Mouse (Mus musculus): ENCODE results near the gene Il7r. TPM values are rescaled to one million over a fixed set of nuclear protein-coding genes. Genes with fewer than 3 reads are reported as not detected.
"Not testable (repeated sequence)": the region's sequence is repeated elsewhere in the genome, so short reads cannot be mapped to it uniquely, and the experiment has no call there.

Gene Il7r
- polyA plus RNA-seq (2016; fragmentation: Nextera tagmentation; extraction: Ambion mirVana): 0.10 TPM in 1 of 2 replicates, not detected in the other

DNA sequence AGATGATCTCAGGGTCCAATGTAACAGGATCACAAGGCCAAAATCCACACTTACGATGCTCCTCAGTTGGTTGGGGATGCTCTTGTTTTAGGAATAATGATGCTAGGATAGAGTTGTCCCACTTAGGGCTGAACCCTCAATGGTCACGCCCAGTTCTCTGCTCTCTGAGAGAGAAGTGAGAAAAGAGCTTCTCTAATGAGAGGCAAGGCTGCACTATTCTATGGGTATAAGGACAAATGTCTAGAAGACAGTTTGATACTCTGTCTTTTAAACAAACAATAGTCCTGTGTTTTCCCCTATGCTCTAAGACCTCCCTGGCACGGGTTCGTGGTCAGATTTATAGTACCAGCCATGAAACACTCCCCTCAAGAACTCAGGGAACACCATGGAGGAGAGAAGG, at the start of gene Il7r:
Il7r (minus strand) TSS at position 101 of the 400 bp plus-strand sequence.
- no peaks in the 10 kb centered on the region for H3K4me1 ChIP-seq
- H3K9me3 ChIP-seq: no peaks in the 10 kb centered on the region
- H3K4me2 ChIP-seq (replicated peaks): no peak within 1 kb of the TSS
- no peak within 1 kb of the TSS for H3K4me3 ChIP-seq
- 80% methylated on average over 4 of the region's 4 CpGs for WGBS
- H3K27me3 ChIP-seq (replicated peaks): no peaks in the 10 kb centered on the region
- no peak within 1 kb of the TSS for H3K27ac ChIP-seq
- H3K9ac ChIP-seq: no peak within 1 kb of the TSS
- H3K36me3 ChIP-seq: no peaks in the 10 kb centered on the region
- no peak for ATAC-seq (ENCODE audit: low FRiP score, low read depth)

- H3K4me1 ChIP-seq: no peaks in the 10 kb centered on the region
- H3K27me3 ChIP-seq (replicated peaks): no peaks in the 10 kb centered on the region
- H3K9ac ChIP-seq: no peak overlapping the region
- ATAC-seq (ENCODE audit: low FRiP score, low read depth): no peak
- H3K4me3 ChIP-seq: no peak overlapping the region
- H3K27ac ChIP-seq: no peak overlapping the region
- 88% methylated on average over 4 of the region's 4 CpGs for WGBS
- no peaks in the 10 kb centered on the region for H3K9me3 ChIP-seq
- no peaks in the 10 kb centered on the region for H3K36me3 ChIP-seq
- H3K4me2 ChIP-seq (replicated peaks): no peak overlapping the region
These were observed 47.3 kb upstream of the Il7r start for GRCm38 (mm10) chr15:9577303-9577702.

DNA sequence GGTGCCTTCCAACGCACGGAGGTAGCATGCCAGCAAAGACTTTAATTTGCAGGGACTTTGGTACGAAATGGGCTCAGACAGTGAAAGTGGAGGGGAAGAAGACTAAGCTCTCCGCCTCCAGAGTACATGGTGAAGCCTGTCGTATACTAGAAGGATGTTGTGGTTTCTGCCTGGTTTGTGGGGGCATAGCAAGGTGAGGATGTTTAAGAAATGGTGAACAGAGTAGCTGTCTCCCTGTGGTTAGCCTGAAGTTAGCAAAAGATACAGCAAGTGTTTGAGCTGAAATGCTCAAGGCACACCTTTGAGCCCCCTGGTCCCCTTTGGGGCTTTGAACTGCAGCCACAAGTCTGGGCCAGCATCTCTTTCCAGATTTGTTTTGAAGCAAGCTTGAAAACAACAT, 44.8 kb upstream of the Il7r start:
- no peak for ATAC-seq (ENCODE audit: low FRiP score, low read depth)
- H3K4me3 ChIP-seq: no peak overlapping the region
- H3K9me3 ChIP-seq: no peaks in the 10 kb centered on the region
- no peaks in the 10 kb centered on the region for H3K4me1 ChIP-seq
- no peaks in the 10 kb centered on the region for H3K27me3 ChIP-seq (replicated peaks)
- H3K4me2 ChIP-seq (replicated peaks): no peak overlapping the region
- WGBS: 84% methylated on average over 5 of the region's 5 CpGs
- H3K27ac ChIP-seq: no peak overlapping the region
- H3K9ac ChIP-seq: no peak overlapping the region
- H3K36me3 ChIP-seq: no peaks in the 10 kb centered on the region

GRCm38 (mm10) chr15:9573361-9573760, 43.4 kb upstream of the Il7r start:
- H3K4me2 ChIP-seq (replicated peaks): no peak overlapping the region
- H3K4me1 ChIP-seq: no peaks in the 10 kb centered on the region
- no peaks in the 10 kb centered on the region for H3K27me3 ChIP-seq (replicated peaks)
- no peak overlapping the region for H3K27ac ChIP-seq
- no peak overlapping the region for H3K9ac ChIP-seq
- no peaks in the 10 kb centered on the region for H3K9me3 ChIP-seq
- 86% methylated on average over 4 of the region's 4 CpGs for WGBS
- no peak overlapping the region for H3K4me3 ChIP-seq
- H3K36me3 ChIP-seq: no peaks in the 10 kb centered on the region
- no peak for ATAC-seq (ENCODE audit: low FRiP score, low read depth)

- Histone ChIP-seq H3K4me2 (replicated peaks) (no peak overlapping the region), H3K27me3 (replicated peaks) (no peaks in the 10 kb centered on the region), H3K27ac (no peak overlapping the region), H3K36me3 (no peaks in the 10 kb centered on the region), H3K4me1 (no peaks in the 10 kb centered on the region), H3K9ac (no peak overlapping the region), H3K4me3 (no peak overlapping the region), H3K9me3 (no peaks in the 10 kb centered on the region)
- ATAC-seq (ENCODE audit: low FRiP score, low read depth): no peak
- 91% methylated on average over 7 of the region's 7 CpGs for WGBS
These were observed 42.7 kb upstream of the Il7r start for GRCm38 (mm10) chr15:9572664-9573063.

DNA sequence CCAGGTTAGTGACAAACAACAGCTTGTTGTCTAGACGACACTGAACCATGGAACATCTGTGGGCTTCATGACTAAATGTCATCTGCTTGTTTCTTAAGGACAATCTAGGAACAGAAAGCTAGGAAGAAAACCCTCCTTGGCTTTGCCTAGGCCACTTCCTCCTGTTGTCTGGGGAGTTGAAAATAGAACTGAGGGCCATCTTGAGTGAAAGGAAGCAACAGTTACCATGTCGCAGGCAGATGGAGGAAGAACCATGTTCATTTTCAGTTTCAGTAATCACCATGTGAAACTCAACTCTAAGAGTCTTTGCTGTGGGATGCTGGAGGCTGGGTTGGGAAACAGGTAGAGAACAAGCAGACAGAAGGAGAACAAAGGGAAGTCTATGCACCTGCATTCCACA, 41.9 kb upstream of the Il7r start:
- H3K9ac ChIP-seq: no peak overlapping the region
- H3K36me3 ChIP-seq: no peaks in the 10 kb centered on the region
- H3K4me3 ChIP-seq: no peak overlapping the region
- WGBS: 86% methylated on average over 2 of the region's 2 CpGs
- no peaks in the 10 kb centered on the region for H3K9me3 ChIP-seq
- no peak for ATAC-seq (ENCODE audit: low FRiP score, low read depth)
- no peak overlapping the region for H3K4me2 ChIP-seq (replicated peaks)
- H3K27me3 ChIP-seq (replicated peaks): no peaks in the 10 kb centered on the region
- H3K27ac ChIP-seq: no peak overlapping the region
- H3K4me1 ChIP-seq: no peaks in the 10 kb centered on the region

DNA sequence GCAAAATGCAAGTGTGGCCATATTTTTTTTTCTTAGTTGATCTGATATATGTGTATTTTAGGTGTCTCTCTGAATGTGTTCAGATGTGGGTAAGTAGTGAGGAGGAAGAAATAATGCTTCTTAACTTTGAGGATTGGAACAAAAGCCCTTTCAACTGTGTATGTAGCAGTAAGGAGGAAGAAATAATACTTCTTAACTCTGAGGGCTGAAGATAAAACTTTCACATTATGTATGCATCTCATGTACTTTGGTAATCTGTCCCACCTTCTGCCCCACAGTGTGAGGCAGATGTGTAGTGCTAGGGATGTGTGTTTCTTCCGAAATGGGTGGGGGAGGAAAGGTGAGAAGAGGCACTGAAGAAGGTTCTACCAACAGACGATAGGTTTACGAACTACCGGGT, 37.3 kb upstream of the Il7r start:
- Histone ChIP-seq H3K9ac (no peak overlapping the region), H3K4me3 (no peak overlapping the region), H3K9me3 (no peaks in the 10 kb centered on the region), H3K4me2 (replicated peaks) (no peak overlapping the region), H3K27ac (no peak overlapping the region), H3K36me3 (no peaks in the 10 kb centered on the region), H3K27me3 (replicated peaks) (no peaks in the 10 kb centered on the region), H3K4me1 (no peaks in the 10 kb centered on the region)
- no peak for ATAC-seq (ENCODE audit: low FRiP score, low read depth)
- WGBS: 91% methylated on average over 4 of the region's 4 CpGs

DNA sequence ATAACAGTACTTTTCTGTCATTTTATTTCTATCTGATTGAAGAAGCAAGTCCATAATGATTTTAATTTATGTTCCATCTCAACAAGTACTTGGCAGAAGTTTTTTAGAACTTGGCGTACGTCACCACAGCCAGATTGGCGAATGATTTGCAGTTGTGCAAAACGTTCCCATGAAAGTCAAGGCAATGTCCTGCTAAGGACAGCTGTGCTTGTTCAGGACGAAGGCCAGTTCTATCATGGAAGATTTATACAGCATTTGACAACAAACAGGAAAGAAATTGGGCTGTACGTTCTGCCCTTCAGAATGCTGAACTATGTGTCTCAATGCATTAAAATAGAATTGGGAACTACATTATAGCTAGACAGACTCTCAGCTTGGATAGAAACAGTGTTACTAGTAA, 35.4 kb upstream of the Il7r start:
- H3K4me3 ChIP-seq: no peak overlapping the region
- H3K27ac ChIP-seq: no peak overlapping the region
- H3K4me1 ChIP-seq: no peaks in the 10 kb centered on the region
- ATAC-seq (ENCODE audit: low FRiP score, low read depth): no peak
- H3K27me3 ChIP-seq (replicated peaks): no peaks in the 10 kb centered on the region
- WGBS: 79% methylated on average over 6 of the region's 6 CpGs
- no peak overlapping the region for H3K4me2 ChIP-seq (replicated peaks)
- no peaks in the 10 kb centered on the region for H3K36me3 ChIP-seq
- no peak overlapping the region for H3K9ac ChIP-seq
- no peaks in the 10 kb centered on the region for H3K9me3 ChIP-seq

- H3K27ac ChIP-seq: no peak overlapping the region
- no peak overlapping the region for H3K4me3 ChIP-seq
- H3K4me2 ChIP-seq (replicated peaks): no peak overlapping the region
- H3K36me3 ChIP-seq: no peaks in the 10 kb centered on the region
- H3K9me3 ChIP-seq: no peaks in the 10 kb centered on the region
- no peaks in the 10 kb centered on the region for H3K27me3 ChIP-seq (replicated peaks)
- no peak for ATAC-seq (ENCODE audit: low FRiP score, low read depth)
- no peak overlapping the region for H3K9ac ChIP-seq
- WGBS: 77% methylated on average over 3 of the region's 3 CpGs
- H3K4me1 ChIP-seq: no peaks in the 10 kb centered on the region
These were observed 34.2 kb upstream of the Il7r start for GRCm38 (mm10) chr15:9564156-9564555.

- WGBS: 92% methylated on average over 15 of the region's 15 CpGs
- ATAC-seq (ENCODE audit: low FRiP score, low read depth): not testable (repeated sequence)
These were observed 27.3 kb upstream of the Il7r start for GRCm38 (mm10) chr15:9557264-9557663.

DNA sequence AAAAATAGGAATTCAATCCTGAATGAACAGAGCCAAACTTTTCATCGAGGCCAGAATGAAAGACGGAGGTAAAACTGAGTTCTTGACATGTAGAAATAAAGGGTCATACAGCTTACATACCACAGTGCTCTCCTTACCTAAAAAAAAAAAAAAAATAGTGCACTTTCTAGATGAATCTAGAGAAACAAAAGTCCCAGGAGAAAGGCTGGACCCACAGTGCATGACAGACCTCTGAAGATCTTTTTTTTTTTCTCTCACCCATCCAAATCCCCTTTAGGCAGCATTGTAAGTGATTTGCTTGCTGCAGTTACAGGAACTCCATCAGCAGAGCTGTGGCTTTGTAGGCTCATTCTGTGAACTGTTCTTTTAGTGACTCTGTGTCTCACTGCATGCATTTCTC, 19.0 kb upstream of the Il7r start:
- no peak for ATAC-seq (ENCODE audit: low FRiP score, low read depth)
- no peak overlapping the region for H3K4me2 ChIP-seq (replicated peaks)
- no peak overlapping the region for H3K9ac ChIP-seq
- H3K4me3 ChIP-seq: no peak overlapping the region
- no peak overlapping the region for H3K27ac ChIP-seq
- H3K9me3 ChIP-seq: 0 out of 2 replicates have a peak, but pooled peaks cover 3% of the 10 kb centered on the region
- no peaks in the 10 kb centered on the region for H3K4me1 ChIP-seq
- H3K27me3 ChIP-seq (replicated peaks): no peaks in the 10 kb centered on the region
- 88% methylated on average over 2 of the region's 2 CpGs for WGBS
- H3K36me3 ChIP-seq: no peaks in the 10 kb centered on the region

More at GRCm38 (mm10) chr15:9557264-9557663, 27.3 kb upstream of the Il7r start:
- not testable (repeated sequence) for H3K27ac ChIP-seq; H3K4me3 ChIP-seq; H3K27me3 ChIP-seq (replicated peaks); H3K9ac ChIP-seq; H3K36me3 ChIP-seq; H3K4me1 ChIP-seq; H3K9me3 ChIP-seq; H3K4me2 ChIP-seq (replicated peaks)

- H3K4me1 ChIP-seq: no peaks in the 10 kb centered on the region
- no peak overlapping the region for H3K9ac ChIP-seq
- H3K4me2 ChIP-seq (replicated peaks): no peak overlapping the region
- H3K27me3 ChIP-seq (replicated peaks): no peaks in the 10 kb centered on the region
- H3K27ac ChIP-seq: no peak overlapping the region
- ATAC-seq (ENCODE audit: low FRiP score, low read depth): no peak
- no peaks in the 10 kb centered on the region for H3K9me3 ChIP-seq
- no peak overlapping the region for H3K4me3 ChIP-seq
- WGBS: 82% methylated on average over 1 of the region's 1 CpGs
- no peaks in the 10 kb centered on the region for H3K36me3 ChIP-seq
These were observed 5.2 kb upstream of the Il7r start for GRCm38 (mm10) chr15:9535200-9535599.

GRCm38 (mm10) chr15:9533356-9533902, 3.5 kb upstream of the Il7r start:
- H3K27ac ChIP-seq: no peak overlapping the region
- no peaks in the 10 kb centered on the region for H3K36me3 ChIP-seq
- 91% methylated on average over 3 of the region's 3 CpGs for WGBS
- H3K27me3 ChIP-seq (replicated peaks): no peaks in the 10 kb centered on the region
- no peaks in the 10 kb centered on the region for H3K4me1 ChIP-seq
- ATAC-seq (ENCODE audit: low FRiP score, low read depth): no peak
- H3K4me2 ChIP-seq (replicated peaks): no peak overlapping the region
- no peak overlapping the region for H3K9ac ChIP-seq
- no peaks in the 10 kb centered on the region for H3K9me3 ChIP-seq
- H3K4me3 ChIP-seq: no peak overlapping the region
